ENCODE assay signal across 29 mouse cellular contexts in the genomic region with DNA sequence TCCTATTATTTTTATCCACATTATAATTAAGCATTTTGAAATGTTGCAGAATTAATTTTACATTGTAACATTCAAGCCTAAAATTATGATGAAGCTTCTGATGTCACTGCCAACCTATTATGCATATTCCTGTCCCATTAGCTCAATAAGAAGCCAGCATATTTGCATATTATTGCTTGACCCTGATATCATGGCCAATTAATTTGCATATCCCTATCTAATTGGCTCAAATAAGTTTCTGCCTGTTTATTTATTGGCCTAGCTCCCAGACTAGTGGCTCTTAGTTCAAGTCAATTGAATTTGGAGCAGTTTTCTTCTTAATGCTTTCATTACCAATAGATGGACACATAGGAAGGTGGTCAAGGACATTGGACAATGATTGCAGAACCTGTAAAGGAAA.
DNase-seq lines count a peak whose midpoint lies in the region; ATAC-seq and TF ChIP-seq lines count a peak whose summit lies in the region.
"Had no signal": no experiment of that assay in that cellular context is flagged by ENCODE, and none has a peak within 500 bp of the region (broad histone marks: within the 10 kb centered on the region; RNA-seq: fewer than 3 reads in every experiment).

No protein-coding gene starts in this region.

- H3K9ac ChIP-seq in hindbrain, postnatal 0 days (replicated peaks; ENCODE audit: low read length), result no peak overlapping the region
- no peak overlapping the region for H3K9ac ChIP-seq in hindbrain, embryonic 11.5 days (ENCODE audit: low read depth, low read length)
- H3K9ac ChIP-seq in midbrain, postnatal 0 days (replicated peaks; ENCODE audit: low read length, poor library complexity, severe bottlenecking), result no peak overlapping the region
- H3K9ac ChIP-seq: embryonic facial prominence, embryonic 12.5 days; embryonic facial prominence, embryonic 15.5 days; forebrain, embryonic 12.5 days; forebrain, postnatal 0 days; heart, embryonic 12.5 days; heart, embryonic 15.5 days; hindbrain, embryonic 12.5 days; hindbrain, embryonic 15.5 days; intestine, embryonic 15.5 days had no signal

- no peak overlapping the region for H3K27ac ChIP-seq in hindbrain, postnatal 0 days
- no peak overlapping the region for H3K27ac ChIP-seq in hindbrain, embryonic 11.5 days (ENCODE audit: low read depth, low read length)
- H3K27ac ChIP-seq in midbrain, postnatal 0 days (ENCODE audit: low read depth, low read length), result no peak overlapping the region
- no peak overlapping the region for H3K27ac ChIP-seq in midbrain, embryonic 10.5 days (replicated peaks)
- H3K27ac ChIP-seq: embryonic facial prominence, embryonic 12.5 days; embryonic facial prominence, embryonic 15.5 days; forebrain, embryonic 12.5 days; gastrocnemius, adult 2 months; heart, embryonic 15.5 days; hindbrain, embryonic 12.5 days; hindbrain, embryonic 15.5 days; intestine, embryonic 15.5 days had no signal

- no peaks in the 10 kb centered on the region for H3K36me3 ChIP-seq in hindbrain, postnatal 0 days (ENCODE audit: insufficient read depth, low read length)
- no peaks in the 10 kb centered on the region for H3K36me3 ChIP-seq in hindbrain, embryonic 11.5 days (ENCODE audit: control insufficient read depth, insufficient read depth, low read length)
- no peaks in the 10 kb centered on the region for H3K36me3 ChIP-seq in midbrain, postnatal 0 days (ENCODE audit: insufficient read depth, low read length)
- H3K36me3 ChIP-seq in midbrain, embryonic 10.5 days, result no peaks in the 10 kb centered on the region
- H3K36me3 ChIP-seq: embryonic facial prominence, embryonic 12.5 days; embryonic facial prominence, embryonic 15.5 days; forebrain, embryonic 12.5 days; heart, embryonic 12.5 days; heart, embryonic 15.5 days; hindbrain, embryonic 12.5 days; hindbrain, embryonic 15.5 days; intestine, embryonic 15.5 days had no signal

- peak; percentile 66 for DNase-seq in hindbrain, postnatal 0 days (ENCODE audit: low spot score)
- no peak for DNase-seq in hindbrain, embryonic 11.5 days (ENCODE audit: low spot score)
- peak; percentile 71 for DNase-seq in midbrain, postnatal 0 days (ENCODE audit: low spot score)
- DNase-seq in midbrain, embryonic 10.5 days (ENCODE audit: low spot score), result no peak
- DNase-seq in Muller cell, postnatal 12 days (ENCODE audit: inconsistent ontology term), result peak; percentile 90
- no peak for DNase-seq in thymus, postnatal 25 days
- DNase-seq: adrenal gland, postnatal 10 days; adrenal gland, postnatal 36 days; cerebellum, adult 11 months; cerebellum, adult 2 months; cerebellum, adult 9-11 months; cerebellum, postnatal 25 days; forebrain, postnatal 0 days; gastrocnemius, adult 2 months; gastrocnemius, postnatal 14 days; heart, adult 18-20 months; heart, postnatal 10 days; heart, postnatal 36 days had no signal

- no peaks in the 10 kb centered on the region for H3K9me3 ChIP-seq in hindbrain, postnatal 0 days (ENCODE audit: low read length)
- H3K9me3 ChIP-seq in hindbrain, embryonic 11.5 days (ENCODE audit: control insufficient read depth, low read length), result no peaks in the 10 kb centered on the region
- no peaks in the 10 kb centered on the region for H3K9me3 ChIP-seq in midbrain, postnatal 0 days (ENCODE audit: low read length)
- H3K9me3 ChIP-seq in midbrain, embryonic 10.5 days (replicated peaks), result no peaks in the 10 kb centered on the region
- H3K9me3 ChIP-seq: embryonic facial prominence, embryonic 12.5 days; embryonic facial prominence, embryonic 15.5 days; forebrain, embryonic 12.5 days; heart, embryonic 12.5 days; heart, embryonic 15.5 days; hindbrain, embryonic 12.5 days; hindbrain, embryonic 15.5 days; intestine, embryonic 15.5 days had no signal

- no peak for TF ChIP-seq CTCF in hindbrain, postnatal 0 days (IDR thresholded peaks at IDR 0.05; ENCODE audit: low read depth)
- no peak for TF ChIP-seq CTCF in midbrain, postnatal 0 days (IDR thresholded peaks at IDR 0.05)

- no peak overlapping the region for H3K4me3 ChIP-seq in hindbrain, postnatal 0 days (ENCODE audit: low read length)
- H3K4me3 ChIP-seq in hindbrain, embryonic 11.5 days (ENCODE audit: low read depth, low read length), result no peak overlapping the region
- no peak overlapping the region for H3K4me3 ChIP-seq in midbrain, postnatal 0 days (ENCODE audit: low read depth, low read length)
- H3K4me3 ChIP-seq in midbrain, embryonic 10.5 days, result no peak overlapping the region
- H3K4me3 ChIP-seq: embryonic facial prominence, embryonic 12.5 days; embryonic facial prominence, embryonic 15.5 days; forebrain, embryonic 12.5 days; gastrocnemius, adult 2 months; heart, embryonic 12.5 days; heart, embryonic 15.5 days; hindbrain, embryonic 12.5 days; hindbrain, embryonic 15.5 days; intestine, embryonic 15.5 days had no signal

- peaks cover 4% of the 10 kb centered on the region; the same call in 1 of the 2 replicates for H3K4me1 ChIP-seq in hindbrain, postnatal 0 days (ENCODE audit: insufficient read depth, low read length)
- H3K4me1 ChIP-seq in hindbrain, embryonic 11.5 days (replicated peaks; ENCODE audit: control insufficient read depth, insufficient read depth, low read length), result no peaks in the 10 kb centered on the region
- 0 out of 2 replicates have a peak, but pooled peaks cover 3% of the 10 kb centered on the region for H3K4me1 ChIP-seq in midbrain, postnatal 0 days (ENCODE audit: insufficient read depth, low read length)
- peaks cover 12% of the 10 kb centered on the region for H3K4me1 ChIP-seq in midbrain, embryonic 10.5 days
- H3K4me1 ChIP-seq: embryonic facial prominence, embryonic 12.5 days; heart, embryonic 15.5 days; intestine, embryonic 15.5 days had no signal

- ATAC-seq in hindbrain, postnatal 0 days, result peak; percentile 49; the same call in 1 of the 2 replicates
- no peak for ATAC-seq in hindbrain, embryonic 11.5 days (ENCODE audit: low FRiP score)
- no peak for ATAC-seq in midbrain, postnatal 0 days (ENCODE audit: low FRiP score)
- 0 out of 2 replicates have a peak, but pooled peaks have one; percentile 47 for ATAC-seq in erythroid progenitor cell, adult 5-6 weeks (replicated peaks; ENCODE audit: low FRiP score, poor library complexity, severe bottlenecking)
- ATAC-seq: CD4-positive, CD25-positive, alpha-beta regulatory T cell, adult 4 months; forebrain, postnatal 0 days; intestine, embryonic 15.5 days; Patski had no signal

- H3K27me3 ChIP-seq in hindbrain, postnatal 0 days (ENCODE audit: insufficient read depth, low read length), result no peaks in the 10 kb centered on the region
- no peaks in the 10 kb centered on the region for H3K27me3 ChIP-seq in hindbrain, embryonic 11.5 days (ENCODE audit: control insufficient read depth, insufficient read depth, low read length)
- no peaks in the 10 kb centered on the region for H3K27me3 ChIP-seq in midbrain, postnatal 0 days (ENCODE audit: insufficient read depth, low read length)
- no peaks in the 10 kb centered on the region for H3K27me3 ChIP-seq in midbrain, embryonic 10.5 days (ENCODE audit: low read depth, poor library complexity, severe bottlenecking)
- H3K27me3 ChIP-seq: embryonic facial prominence, embryonic 12.5 days; embryonic facial prominence, embryonic 15.5 days; forebrain, embryonic 12.5 days; heart, embryonic 12.5 days; heart, embryonic 15.5 days; hindbrain, embryonic 12.5 days; hindbrain, embryonic 15.5 days; intestine, embryonic 15.5 days; Patski had no signal

- no peak overlapping the region for H3K4me2 ChIP-seq in hindbrain, postnatal 0 days (ENCODE audit: low read depth, low read length)
- no peak overlapping the region for H3K4me2 ChIP-seq in hindbrain, embryonic 11.5 days (replicated peaks; ENCODE audit: low read depth, low read length)
- H3K4me2 ChIP-seq in midbrain, postnatal 0 days (ENCODE audit: low read depth, low read length, poor library complexity, severe bottlenecking), result no peak overlapping the region
- H3K4me2 ChIP-seq: embryonic facial prominence, embryonic 12.5 days; embryonic facial prominence, embryonic 15.5 days; forebrain, embryonic 12.5 days; heart, embryonic 12.5 days; heart, embryonic 15.5 days; hindbrain, embryonic 12.5 days; hindbrain, embryonic 15.5 days; intestine, embryonic 15.5 days had no signal

Comparison
In these comparisons a context has a peak if more than half of its experiments do, and no peak if none do; other contexts are left out.
1. ATAC-seq: peak in hindbrain, postnatal 0 days (single experiment) and erythroid progenitor cell, adult 5-6 weeks (single experiment); none in hindbrain, embryonic 11.5 days (single experiment) and midbrain, postnatal 0 days (single experiment).
2. DNase-seq: peak in hindbrain, postnatal 0 days (single experiment), midbrain, postnatal 0 days (single experiment) and Muller cell, postnatal 12 days (single experiment); none in hindbrain, embryonic 11.5 days (single experiment), midbrain, embryonic 10.5 days (single experiment) and thymus, postnatal 25 days (single experiment).